Mouse (Mus musculus) lung, postnatal 36 days (tissue): ENCODE results near the gene Olfr790.

Experiments used
- DNase-seq: peaks from one replicate; pipeline ENCODE4 v3.0.0; 2022; ENCODE audit warnings: mixed read lengths

Gene Olfr790

GRCm38 (mm10) chr10:129498192-129498591 lies at the start of gene Olfr790:
Gene Olfr790 (plus strand): TSS chr10:129498492.
- no peak for DNase-seq

- no peak for DNase-seq
Measured at GRCm38 (mm10) chr10:129461562-129461961, 36.7 kb upstream of the Olfr790 start, which contains the start of gene Olfr787. Gene Olfr787 (plus strand): TSS chr10:129461862.

GRCm38 (mm10) chr10:129470698-129471097 lies 27.6 kb upstream of the Olfr790 start, which contains the start of gene Olfr788:
Gene Olfr788 (plus strand): TSS chr10:129470998.
- DNase-seq: no peak

GRCm38 (mm10) chr10:129473256-129473655 lies 25.0 kb upstream of the Olfr790 start:
- no peak for DNase-seq

GRCm38 (mm10) chr10:129473723-129474122 lies 24.6 kb upstream of the Olfr790 start:
- no peak for DNase-seq

GRCm38 (mm10) chr10:129484452-129484851 lies 13.8 kb upstream of the Olfr790 start, which contains the start of gene Olfr789:
Gene Olfr789 (plus strand): TSS chr10:129484752.
- no peak for DNase-seq

GRCm38 (mm10) chr10:129490101-129490500 lies 8.2 kb upstream of the Olfr790 start:
- DNase-seq: no peak

GRCm38 (mm10) chr10:129521492-129521891 lies 23.2 kb downstream of the Olfr790 start, which contains the start of gene Olfr791:
Gene Olfr791 (plus strand): TSS chr10:129521792.
- no peak for DNase-seq

- no peak for DNase-seq
Measured at GRCm38 (mm10) chr10:129538862-129539261, 40.6 kb downstream of the Olfr790 start, which contains the start of gene Olfr792. Gene Olfr792 (plus strand): TSS chr10:129539162.

GRCm38 (mm10) chr10:129549354-129549753 lies 51.1 kb downstream of the Olfr790 start:
- no peak for DNase-seq
